Comparison of ENCODE assay signal across 9 mouse cellular contexts in the genomic region with DNA sequence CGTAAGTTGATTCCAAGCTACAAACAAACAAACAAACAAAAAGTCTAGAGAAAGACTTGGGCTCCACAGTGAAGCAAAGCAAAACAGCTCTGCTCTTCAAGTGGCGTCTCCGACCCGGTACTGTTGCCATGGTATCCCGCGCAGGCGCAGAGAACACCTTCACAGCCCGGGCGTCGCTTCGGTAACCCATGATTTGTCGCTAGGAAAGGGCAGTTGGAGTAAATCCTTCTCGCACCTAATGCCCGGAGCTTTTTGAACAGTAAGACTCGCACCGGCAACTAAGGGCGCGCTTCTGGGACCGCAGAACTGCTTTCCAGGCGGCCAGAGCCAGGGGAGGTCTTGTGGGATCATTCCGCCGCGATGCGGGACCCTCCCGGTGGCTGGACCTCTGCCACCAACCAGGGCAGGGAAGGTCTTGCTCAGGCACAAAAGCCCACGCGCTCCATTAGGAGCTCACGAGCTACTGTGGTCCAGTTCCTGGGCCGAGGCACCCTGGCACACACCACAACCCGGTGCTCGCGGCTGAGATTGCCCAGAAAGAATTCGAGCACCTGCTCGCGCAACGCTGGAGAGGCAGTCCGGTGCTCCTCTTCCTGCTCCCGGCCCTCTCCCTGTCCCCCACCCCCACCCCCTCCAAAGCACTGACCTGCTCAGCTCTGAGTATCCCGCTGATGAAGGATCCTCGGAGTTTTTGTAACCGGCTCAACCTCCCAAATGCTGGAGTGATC. TPM values are rescaled to one million over a fixed set of nuclear protein-coding genes. Genes with fewer than 3 reads are reported as not detected.
DNase-seq lines count a peak whose midpoint lies in the region; ATAC-seq and TF ChIP-seq lines count a peak whose summit lies in the region.
"Had no signal": no experiment of that assay in that cellular context is flagged by ENCODE, and none has a peak within 500 bp of the region (broad histone marks: within the 10 kb centered on the region; RNA-seq: fewer than 3 reads in every experiment).

No protein-coding gene starts in this region.

- no peaks in the 10 kb centered on the region for H3K36me3 ChIP-seq in intestine, embryonic 14.5 days (ENCODE audit: control insufficient read depth, insufficient read depth, low read length)

- no peak overlapping the region for H3K27ac ChIP-seq in cortical plate, adult 2 months (ENCODE audit: insufficient read depth, low read length)
- 0 out of 2 replicates have a peak overlapping the region, but pooled peaks have one; percentile 47 for H3K27ac ChIP-seq in intestine, embryonic 14.5 days (ENCODE audit: low read depth)

- peak overlapping the region; percentile 58 for H3K4me3 ChIP-seq in cortical plate, adult 2 months (ENCODE audit: insufficient read depth, low read length)
- peak overlapping the region; percentile 66 for H3K4me3 ChIP-seq in intestine, embryonic 14.5 days (ENCODE audit: low read depth, low read length)

- no peak for TF ChIP-seq CTCF in cortical plate, adult 2 months (IDR thresholded peaks at IDR 0.05; ENCODE audit: extremely low read depth, insufficient read depth, low read length)

- H3K4me2 ChIP-seq in intestine, embryonic 14.5 days (ENCODE audit: low read length) = peak overlapping the region; percentile 98

- no peaks in the 10 kb centered on the region for H3K4me1 ChIP-seq in cortical plate, adult 2 months (ENCODE audit: control insufficient read depth, insufficient read depth, low read length)
- no peaks in the 10 kb centered on the region; the same call in 1 of the 2 replicates for H3K4me1 ChIP-seq in intestine, embryonic 14.5 days (replicated peaks; ENCODE audit: control insufficient read depth, insufficient read depth, low read length)

- H3K9me3 ChIP-seq in intestine, embryonic 14.5 days (ENCODE audit: control insufficient read depth, low read length) = no peaks in the 10 kb centered on the region

- H3K27me3 ChIP-seq in intestine, embryonic 14.5 days (replicated peaks; ENCODE audit: control insufficient read depth, insufficient read depth, low read length) = no peaks in the 10 kb centered on the region

- ATAC-seq in intestine, embryonic 14.5 days (replicated peaks; ENCODE audit: low FRiP score, low TSS enrichment, low read depth) = peak; percentile 83
- ATAC-seq in megakaryocyte, adult 5-6 weeks (ENCODE audit: poor library complexity, severe bottlenecking) = peak; percentile 56
- no peak for ATAC-seq in monocyte, adult 5-6 weeks (replicated peaks; ENCODE audit: insufficient number of reproducible peaks, low FRiP score, low TSS enrichment, poor library complexity, severe bottlenecking)

- WGBS in intestine, embryonic 14.5 days = under 1% methylated on average over 40 of the region's 41 CpGs

- DNase-seq in adrenal gland, adult (ENCODE audit: inconsistent age in 2 of 2, low spot score in 1 of 2) = peak; percentile 74 to 90
- DNase-seq in gastrocnemius, postnatal 25 days = peak; percentile 29
- peak; percentile 87 for DNase-seq in intestine, embryonic 14.5 days (ENCODE audit: low spot score)
- peak; percentile 16 to 77 for DNase-seq in left cerebral cortex, adult 9 months (ENCODE audit: low spot score in 2 of 2)
- DNase-seq in right cerebral cortex, postnatal 10 days (ENCODE audit: low spot score in 2 of 2) = peak; percentile 92 to 94

- TF ChIP-seq POLR2A in cortical plate, adult 2 months (IDR thresholded peaks at IDR 0.05; ENCODE audit: extremely low read depth, insufficient read depth, low read length) = peak; percentile 43; the same call in 1 of the 2 replicates

- H3K9ac ChIP-seq in intestine, embryonic 14.5 days (ENCODE audit: low read length) = peak overlapping the region; percentile 60

RNA-seq across cellular contexts. Expression of gene Plch1, which starts 0.5 kb away (rescaled TPM):
- polyA plus RNA-seq in cortical plate, adult 2 months (2012; rRNA removed) = 5.0 TPM in 2 replicates
- total RNA-seq in gastrocnemius, postnatal 25 days (2021) = not detected
- polyA plus RNA-seq in intestine, embryonic 14.5 days (2014; fragmentation: Nextera tagmentation; extraction: Ambion mirVana) = 10.4 and 10.5 TPM in 2 replicates
- not detected in 2 replicates for total RNA-seq in megakaryocyte, adult 5-6 weeks (2015)
- not detected in 2 replicates for total RNA-seq in megakaryocyte, adult 5-6 weeks (2017)
- 0.10 TPM in 1 of 3 replicates, not detected in the others for total RNA-seq in monocyte, adult 5-6 weeks (2017)
- total RNA-seq: neutrophil, adult 5-6 weeks had no signal

RNA-seq across cellular contexts. Expression of gene E130311K13Rik, which starts 30.5 kb away (rescaled TPM):
- 9.0 and 9.9 TPM in 2 replicates for polyA plus RNA-seq in cortical plate, adult 2 months (2012; rRNA removed)
- 1 to 10 TPM; 4.0 to 4.7 TPM for total RNA-seq in gastrocnemius, postnatal 25 days (2021)
- 5.1 and 5.3 TPM in 2 replicates for polyA plus RNA-seq in intestine, embryonic 14.5 days (2014; fragmentation: Nextera tagmentation; extraction: Ambion mirVana)
- 1.1 and 2.1 TPM in 2 replicates for total RNA-seq in megakaryocyte, adult 5-6 weeks (2015)
- 2.0 and 3.0 TPM in 2 replicates for total RNA-seq in megakaryocyte, adult 5-6 weeks (2017)
- 5.9 to 8.2 TPM (median 7.9 TPM) in 3 replicates for total RNA-seq in monocyte, adult 5-6 weeks (2017)

Comparison
In these comparisons a context has a peak if more than half of its experiments do, and no peak if none do; other contexts are left out.
1. DNase-seq: peak in every context shown above with its lines; median percentile 93 in right cerebral cortex, postnatal 10 days; 87 in intestine, embryonic 14.5 days; 82 in adrenal gland, adult; 46 in left cerebral cortex, adult 9 months; 29 in gastrocnemius, postnatal 25 days.